Mouse (Mus musculus) kidney, adult 2 months (tissue): ENCODE data around the gene Gm10447.

Experiments
- CTCF ChIP-seq: fragments of 200-500 bp; conservative IDR thresholded peaks from 2 replicates; pipeline ENCODE4 v1.5.1; 2011; ENCODE audit warnings: low read depth, mild to moderate bottlenecking, control low read depth, low read length, moderate library complexity, mixed read lengths; ENCODE audit not compliant: insufficient read depth, insufficient read length
- POLR2A ChIP-seq: fragments of 200-500 bp; IDR thresholded peaks from one replicate; pipeline ENCODE4 v1.6.1; 2011; ENCODE audit warnings: low read depth, low read length, control low read depth

GRCm38 (mm10) chr11:53430670-53431346, 26.1 kb downstream of the Gm10447 start, which contains the start of the genes Uqcrq and Gdf9:
- TF ChIP-seq CTCF (no peak), POLR2A (peak; percentile 90)
